Mouse (Mus musculus) liver, postnatal 0 days (tissue): ENCODE measurements around the gene Atic.
A peak's percentile ranks its signal among the peaks of the same experiment; 100 is the strongest.

Source experiments
- CTCF ChIP-seq: sonication (generic); IDR thresholded peaks from 2 replicates; pipeline ENCODE4 v1.5.1; 2016; ENCODE audit warnings: antibody characterized with exemption, low read depth
- EP300 ChIP-seq: IDR thresholded peaks from 2 replicates; pipeline ENCODE4 v1.6.1; 2016; ENCODE audit warnings: antibody characterized with exemption, low read depth, mild to moderate bottlenecking

DNA sequence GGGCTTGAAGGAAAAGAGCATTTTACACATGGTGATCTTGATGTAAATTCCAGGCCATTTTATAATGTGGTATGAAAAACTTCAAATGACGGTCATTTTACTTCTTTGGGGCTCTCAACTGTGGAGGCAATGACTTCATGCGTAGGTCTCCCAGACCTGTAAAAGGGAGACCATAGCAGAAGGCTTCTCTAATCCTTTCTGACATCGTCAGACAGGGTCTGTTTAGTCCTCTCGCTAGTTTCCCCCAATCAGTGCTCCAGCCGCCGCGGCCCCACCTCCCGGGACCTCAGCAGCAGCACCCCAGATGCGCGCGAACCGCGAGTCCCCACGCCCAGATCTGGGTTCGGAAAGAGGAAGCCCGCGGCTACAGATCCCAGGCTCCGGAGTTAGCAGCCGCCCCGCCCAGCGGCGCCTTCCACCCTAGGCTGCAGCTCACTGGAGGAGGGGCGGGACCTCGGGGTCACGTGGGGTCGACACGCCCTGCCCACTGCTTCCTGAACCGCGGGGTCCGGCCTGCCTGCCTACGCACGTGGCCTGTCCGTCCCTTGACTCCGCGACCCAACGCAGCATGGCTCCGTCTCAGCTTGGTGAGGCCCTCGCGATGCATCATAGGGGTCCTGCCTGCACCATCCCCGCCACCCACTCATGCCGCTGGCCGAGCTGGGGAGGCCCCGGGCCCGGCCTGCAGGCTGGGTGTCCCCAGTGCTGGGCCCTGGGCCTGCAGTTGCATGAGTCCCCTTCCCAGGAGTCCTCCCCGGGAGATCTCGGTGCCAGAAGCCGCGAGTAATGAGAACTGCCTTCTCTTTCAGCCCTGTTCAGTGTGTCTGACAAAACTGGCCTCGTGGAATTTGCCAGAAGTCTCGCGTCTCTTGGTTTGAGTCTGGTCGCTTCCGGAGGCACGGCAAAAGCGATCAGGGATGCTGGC, at the start of gene Atic:
- TF ChIP-seq CTCF, result 0 out of 2 replicates have a peak, but pooled peaks have one; percentile 10
- no peak for TF ChIP-seq EP300
